Mouse (Mus musculus): ENCODE measurements around the gene Klhdc1. TPM values are rescaled to one million over a fixed set of nuclear protein-coding genes. Genes with fewer than 3 reads are reported as not detected.

Gene Klhdc1
- polyA plus RNA-seq, 1 experiment from 2014 or later: 25.5 TPM

GRCm38 (mm10) chr12:69268956-69269355 lies 28.0 kb downstream of the Klhdc1 start:
- 88% methylated on average over 2 of the region's 2 CpGs for WGBS
- no peak for ATAC-seq
- TF ChIP-seq EP300 (IDR thresholded peaks at IDR 0.05): no peak
- Histone ChIP-seq H3K4me2 (replicated peaks; ENCODE audit: low read depth, low read length) (no peak overlapping the region), H3K27me3 (replicated peaks; ENCODE audit: insufficient read depth, low read length) (no peaks in the 10 kb centered on the region), H3K4me3 (ENCODE audit: low read depth, low read length) (no peak overlapping the region), H3K9ac (replicated peaks; ENCODE audit: low read depth) (no peak overlapping the region), H3K27ac (ENCODE audit: low read length) (no peak overlapping the region), H3K9me3 (ENCODE audit: low read length) (no peaks in the 10 kb centered on the region), H3K36me3 (ENCODE audit: insufficient read depth, low read length) (no peaks in the 10 kb centered on the region), H3K4me1 (ENCODE audit: insufficient read depth, low read depth, low read length) (no peaks in the 10 kb centered on the region)
- DNase-seq (ENCODE audit: low spot score): no peak

GRCm38 (mm10) chr12:69279931-69280469 lies 39.0 kb downstream of the Klhdc1 start:
- 17% methylated on average over 1 of the region's 1 CpGs for WGBS
- Histone ChIP-seq H3K27ac (ENCODE audit: low read length) (no peak overlapping the region), H3K4me2 (replicated peaks; ENCODE audit: low read depth, low read length) (no peak overlapping the region), H3K9ac (replicated peaks; ENCODE audit: low read depth) (no peak overlapping the region), H3K9me3 (ENCODE audit: low read length) (no peaks in the 10 kb centered on the region), H3K4me3 (ENCODE audit: low read depth, low read length) (no peak overlapping the region), H3K4me1 (ENCODE audit: insufficient read depth, low read depth, low read length) (no peaks in the 10 kb centered on the region), H3K36me3 (ENCODE audit: insufficient read depth, low read length) (no peaks in the 10 kb centered on the region), H3K27me3 (replicated peaks; ENCODE audit: insufficient read depth, low read length) (no peaks in the 10 kb centered on the region)
- DNase-seq (ENCODE audit: low spot score): no peak
- no peak for TF ChIP-seq CTCF (IDR thresholded peaks at IDR 0.05)
- TF ChIP-seq EP300 (IDR thresholded peaks at IDR 0.05): no peak
- no peak for ATAC-seq

GRCm38 (mm10) chr12:69280915-69281314 lies 39.9 kb downstream of the Klhdc1 start:
- Histone ChIP-seq H3K4me2 (replicated peaks; ENCODE audit: low read depth, low read length) (no peak overlapping the region), H3K4me3 (ENCODE audit: low read depth, low read length) (no peak overlapping the region), H3K27ac (ENCODE audit: low read length) (no peak overlapping the region), H3K27me3 (replicated peaks; ENCODE audit: insufficient read depth, low read length) (no peaks in the 10 kb centered on the region), H3K9me3 (ENCODE audit: low read length) (no peaks in the 10 kb centered on the region), H3K36me3 (ENCODE audit: insufficient read depth, low read length) (no peaks in the 10 kb centered on the region), H3K4me1 (ENCODE audit: insufficient read depth, low read depth, low read length) (no peaks in the 10 kb centered on the region), H3K9ac (replicated peaks; ENCODE audit: low read depth) (no peak overlapping the region)
- TF ChIP-seq CTCF (IDR thresholded peaks at IDR 0.05): no peak
- TF ChIP-seq EP300 (IDR thresholded peaks at IDR 0.05): no peak
- DNase-seq (ENCODE audit: low spot score) (no peak), ATAC-seq (no peak)
- WGBS: 87% methylated on average over 3 of the region's 3 CpGs

- ATAC-seq: no peak
- H3K9me3 ChIP-seq (ENCODE audit: low read length): no peaks in the 10 kb centered on the region
- H3K4me3 ChIP-seq (ENCODE audit: low read depth, low read length): no peak overlapping the region
- no peaks in the 10 kb centered on the region for H3K4me1 ChIP-seq (ENCODE audit: insufficient read depth, low read depth, low read length)
- no peak for DNase-seq (ENCODE audit: low spot score)
- WGBS: 80% methylated on average over 7 of the region's 7 CpGs
- H3K27me3 ChIP-seq (replicated peaks; ENCODE audit: insufficient read depth, low read length): no peaks in the 10 kb centered on the region
- no peak overlapping the region for H3K27ac ChIP-seq (ENCODE audit: low read length)
- no peak overlapping the region for H3K9ac ChIP-seq (replicated peaks; ENCODE audit: low read depth)
- no peak overlapping the region for H3K4me2 ChIP-seq (replicated peaks; ENCODE audit: low read depth, low read length)
- no peaks in the 10 kb centered on the region for H3K36me3 ChIP-seq (ENCODE audit: insufficient read depth, low read length)
- TF ChIP-seq EP300 (IDR thresholded peaks at IDR 0.05) (no peak), CTCF (IDR thresholded peaks at IDR 0.05) (no peak)
Measured at GRCm38 (mm10) chr12:69283146-69283545, 42.2 kb downstream of the Klhdc1 start.

GRCm38 (mm10) chr12:69287535-69287934 lies 46.6 kb downstream of the Klhdc1 start:
- Histone ChIP-seq H3K9ac (replicated peaks; ENCODE audit: low read depth) (no peak overlapping the region), H3K4me2 (replicated peaks; ENCODE audit: low read depth, low read length) (no peak overlapping the region), H3K27me3 (replicated peaks; ENCODE audit: insufficient read depth, low read length) (no peaks in the 10 kb centered on the region), H3K9me3 (ENCODE audit: low read length) (no peaks in the 10 kb centered on the region), H3K4me1 (ENCODE audit: insufficient read depth, low read depth, low read length) (no peaks in the 10 kb centered on the region), H3K36me3 (ENCODE audit: insufficient read depth, low read length) (no peaks in the 10 kb centered on the region), H3K27ac (ENCODE audit: low read length) (no peak overlapping the region), H3K4me3 (ENCODE audit: low read depth, low read length) (no peak overlapping the region)
- ATAC-seq: no peak
- no peak for DNase-seq (ENCODE audit: low spot score)
- WGBS: 86% methylated on average over 8 of the region's 8 CpGs
- TF ChIP-seq EP300 (IDR thresholded peaks at IDR 0.05) (no peak), CTCF (IDR thresholded peaks at IDR 0.05) (no peak)

- Histone ChIP-seq H3K4me2 (replicated peaks; ENCODE audit: low read depth, low read length) (no peak overlapping the region), H3K9me3 (ENCODE audit: low read length) (no peaks in the 10 kb centered on the region), H3K4me1 (ENCODE audit: insufficient read depth, low read depth, low read length) (no peaks in the 10 kb centered on the region), H3K27ac (ENCODE audit: low read length) (no peak overlapping the region), H3K4me3 (ENCODE audit: low read depth, low read length) (no peak overlapping the region), H3K36me3 (ENCODE audit: insufficient read depth, low read length) (no peaks in the 10 kb centered on the region), H3K27me3 (replicated peaks; ENCODE audit: insufficient read depth, low read length) (no peaks in the 10 kb centered on the region), H3K9ac (replicated peaks; ENCODE audit: low read depth) (no peak overlapping the region)
- no peak for DNase-seq (ENCODE audit: low spot score)
- TF ChIP-seq EP300 (IDR thresholded peaks at IDR 0.05) (no peak), CTCF (IDR thresholded peaks at IDR 0.05) (no peak)
- WGBS: 68% methylated on average over 9 of the region's 9 CpGs
- ATAC-seq: no peak
Measured at GRCm38 (mm10) chr12:69288699-69289098, 47.7 kb downstream of the Klhdc1 start.

- DNase-seq (ENCODE audit: low spot score) (no peak), ATAC-seq (no peak)
- WGBS: 84% methylated on average over 6 of the region's 6 CpGs
- no peaks in the 10 kb centered on the region for H3K27me3 ChIP-seq (replicated peaks; ENCODE audit: insufficient read depth, low read length)
- no peak overlapping the region for H3K4me3 ChIP-seq (ENCODE audit: low read depth, low read length)
- peaks cover under 1% of the 10 kb centered on the region; the same call in 1 of the 2 replicates for H3K4me1 ChIP-seq (ENCODE audit: insufficient read depth, low read depth, low read length)
- H3K4me2 ChIP-seq (replicated peaks; ENCODE audit: low read depth, low read length): no peak overlapping the region
- H3K9me3 ChIP-seq (ENCODE audit: low read length): no peaks in the 10 kb centered on the region
- no peak overlapping the region for H3K27ac ChIP-seq (ENCODE audit: low read length)
- H3K9ac ChIP-seq (replicated peaks; ENCODE audit: low read depth): no peak overlapping the region
- no peak for TF ChIP-seq EP300 (IDR thresholded peaks at IDR 0.05)
- no peak for TF ChIP-seq CTCF (IDR thresholded peaks at IDR 0.05)
- H3K36me3 ChIP-seq (ENCODE audit: insufficient read depth, low read length): no peaks in the 10 kb centered on the region
Measured at GRCm38 (mm10) chr12:69292401-69292800, 51.4 kb downstream of the Klhdc1 start.

Measured in lung, postnatal 0 days (tissue).